Mouse (Mus musculus) ES-Bruce4 (cell line): ENCODE results near the gene Nat10.

Source experiments
- CTCF ChIP-seq: IDR thresholded peaks from one replicate; pipeline ENCODE4 v1.8.1; 2011; ENCODE audit warnings: low read depth, low read length
- EP300 ChIP-seq: IDR thresholded peaks from 2 replicates; pipeline ENCODE4 v1.6.1; 2011; ENCODE audit warnings: low read depth, low read length; ENCODE audit not compliant: insufficient read depth
- POLR2A ChIP-seq: IDR thresholded peaks from one replicate; pipeline ENCODE4 v1.8.1; 2011; ENCODE audit warnings: low read length; ENCODE audit not compliant: insufficient read depth

DNA sequence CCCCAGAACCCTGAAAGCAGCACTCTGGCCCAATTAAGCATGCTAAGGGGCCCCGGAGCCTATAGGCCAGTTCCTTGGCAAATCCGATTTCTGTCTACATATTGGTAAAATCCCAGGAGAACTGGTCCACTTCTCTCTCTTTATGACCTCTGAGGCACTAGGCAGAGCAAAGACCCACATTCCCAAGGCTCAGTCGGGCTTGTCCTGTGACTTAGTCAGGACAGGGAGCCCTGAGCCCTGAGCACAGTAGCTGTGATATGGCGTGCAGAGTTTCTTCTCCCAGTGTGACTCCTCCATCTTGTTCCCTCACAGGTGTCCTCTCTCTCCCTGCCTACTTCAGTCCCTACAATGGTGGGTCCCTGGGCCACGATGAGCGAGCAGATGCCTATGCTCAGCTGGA lies 82.6 kb downstream of the Nat10 start:
- no peak for TF ChIP-seq POLR2A
- no peak for TF ChIP-seq CTCF
- no peak for TF ChIP-seq EP300
